Mouse (Mus musculus): ENCODE results near the gene Hoxb6.

DNA sequence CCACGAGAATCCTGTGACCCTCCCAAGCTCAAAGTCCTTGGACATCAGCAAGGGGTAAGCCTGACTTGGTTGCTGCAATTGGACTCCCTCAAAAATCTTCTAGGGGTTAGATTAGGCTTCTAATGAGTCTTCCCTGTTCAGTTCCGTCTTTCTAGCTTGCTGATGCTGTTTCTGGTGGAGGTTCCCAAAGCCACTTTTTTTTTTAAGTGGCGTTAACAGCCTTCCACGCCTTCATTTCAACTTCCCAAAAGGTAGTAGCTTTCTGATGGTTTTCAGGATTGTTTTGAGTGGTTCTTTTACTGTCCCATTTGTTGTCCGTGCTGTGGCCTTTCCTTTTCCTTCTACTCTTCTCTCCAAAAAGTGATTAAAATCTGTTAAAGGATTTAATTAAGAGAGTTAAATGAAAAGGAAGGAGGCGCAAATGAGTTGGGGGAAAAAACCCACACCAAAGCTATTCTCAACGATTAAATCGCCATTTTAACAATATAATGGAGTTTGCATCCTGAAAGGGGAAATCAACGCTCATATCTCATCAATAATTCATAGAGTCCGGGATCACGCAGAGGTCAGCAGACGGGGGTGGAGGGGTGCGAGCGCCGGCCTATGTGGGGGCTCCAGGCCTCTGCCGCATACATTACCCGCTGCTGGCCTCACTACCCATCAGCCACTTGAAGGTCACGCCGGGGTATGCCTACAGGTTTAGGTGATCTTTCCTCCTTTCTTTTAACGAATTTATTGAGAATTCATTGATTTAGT is 18.1 kb downstream of the Hoxb6 start:
- no peak for TF ChIP-seq POLR2A (IDR thresholded peaks at IDR 0.05; ENCODE audit: insufficient read length, low read depth)
- TF ChIP-seq USF1 (IDR thresholded peaks at IDR 0.05; ENCODE audit: low read depth): no peak
